Mouse (Mus musculus) ES-Bruce4 (cell line): ENCODE measurements around the gene Dnajb12. TPM values are rescaled to one million over a fixed set of nuclear protein-coding genes. Genes with fewer than 3 reads are reported as not detected.

Experiments
- H3K27ac ChIP-seq: 2 replicates; pipeline ENCODE4 v1.5.1; 2012; ENCODE audit warnings: low read length, inconsistent platforms; ENCODE audit not compliant: insufficient read depth
- H3K27me3 ChIP-seq: 2 replicates; pipeline ENCODE4 v1.6.1; 2012; ENCODE audit warnings: mild to moderate bottlenecking, low read length, inconsistent platforms; ENCODE audit not compliant: control insufficient read depth, poor library complexity, insufficient read depth, severe bottlenecking
- H3K36me3 ChIP-seq: 2 replicates; pipeline ENCODE4 v1.6.1; 2012; ENCODE audit warnings: inconsistent platforms, mild to moderate bottlenecking, low read length, moderate library complexity; ENCODE audit not compliant: control insufficient read depth, poor library complexity, insufficient read depth, severe bottlenecking
- H3K4me1 ChIP-seq: one replicate; pipeline ENCODE4 v1.8.1; 2011; ENCODE audit warnings: low read length; ENCODE audit not compliant: control insufficient read depth, insufficient read depth
- H3K4me3 ChIP-seq: 2 replicates; pipeline ENCODE4 v1.5.1; 2011; ENCODE audit warnings: low read depth, mild to moderate bottlenecking, low read length
- H3K9ac ChIP-seq: 2 replicates; pipeline ENCODE4 v1.6.1; 2012; ENCODE audit warnings: low read depth, mild to moderate bottlenecking, inconsistent platforms; ENCODE audit not compliant: poor library complexity, severe bottlenecking
- H3K9me3 ChIP-seq: replicated peaks from 2 replicates; pipeline ENCODE4 v1.6.1; 2012; ENCODE audit warnings: mild to moderate bottlenecking, low read length, inconsistent platforms; ENCODE audit not compliant: control insufficient read depth, poor library complexity, insufficient read depth, severe bottlenecking
- CTCF ChIP-seq: IDR thresholded peaks from one replicate; pipeline ENCODE4 v1.8.1; 2011; ENCODE audit warnings: low read depth, low read length
- EP300 ChIP-seq: IDR thresholded peaks from 2 replicates; pipeline ENCODE4 v1.6.1; 2011; ENCODE audit warnings: low read depth, low read length; ENCODE audit not compliant: insufficient read depth
- POLR2A ChIP-seq: IDR thresholded peaks from one replicate; pipeline ENCODE4 v1.8.1; 2011; ENCODE audit warnings: low read length; ENCODE audit not compliant: insufficient read depth
- polyA plus RNA-seq: library from polyadenylated mRNA; stranded (reverse); fragments of >200 nt; gene quantifications from 2 replicates; pipeline ENCODE4 v1.2.4, GENCODE M21; 2011; ENCODE audit warnings: low read depth; ENCODE audit not compliant: missing spikeins, insufficient read depth, insufficient read length

The Dnajb12 gene
- polyA plus RNA-seq, 1 experiment, result 29.3 TPM

GRCm38 (mm10) chr10:59907080-59907609, 27.8 kb downstream of the Dnajb12 start:
- Histone ChIP-seq H3K9ac (peak overlapping the region; percentile 39; the same call in 1 of the 2 replicates), H3K9me3 (no peaks in the 10 kb centered on the region), H3K27me3 (no peaks in the 10 kb centered on the region), H3K27ac (peak overlapping the region; percentile 74), H3K36me3 (no peaks in the 10 kb centered on the region), H3K4me1 (peaks cover 13% of the 10 kb centered on the region), H3K4me3 (no peak overlapping the region)
- TF ChIP-seq POLR2A (no peak), CTCF (no peak), EP300 (no peak)

GRCm38 (mm10) chr10:59907695-59908299, 28.4 kb downstream of the Dnajb12 start:
- Histone ChIP-seq H3K27me3 (no peaks in the 10 kb centered on the region), H3K4me1 (peaks cover 7% of the 10 kb centered on the region), H3K27ac (peak overlapping the region; percentile 42), H3K4me3 (no peak overlapping the region), H3K36me3 (no peaks in the 10 kb centered on the region), H3K9me3 (no peaks in the 10 kb centered on the region), H3K9ac (peak overlapping the region; percentile 39; the same call in 1 of the 2 replicates)
- TF ChIP-seq CTCF, result no peak
- peak; percentile 52 for TF ChIP-seq EP300

- peak overlapping the region; percentile 42 for H3K27ac ChIP-seq
- TF ChIP-seq POLR2A (no peak), CTCF (no peak), EP300 (no peak)
- no peaks in the 10 kb centered on the region for H3K27me3 ChIP-seq
- H3K9ac ChIP-seq, result no peak overlapping the region
- no peaks in the 10 kb centered on the region for H3K9me3 ChIP-seq
- peaks cover 7% of the 10 kb centered on the region for H3K4me1 ChIP-seq
- no peaks in the 10 kb centered on the region for H3K36me3 ChIP-seq
- H3K4me3 ChIP-seq, result 0 out of 2 replicates have a peak overlapping the region, but pooled peaks have one; percentile 15
Observed at GRCm38 (mm10) chr10:59908776-59909315, 29.5 kb downstream of the Dnajb12 start.

- Histone ChIP-seq H3K27ac (peak overlapping the region; percentile 80), H3K9ac (0 out of 2 replicates have a peak overlapping the region, but pooled peaks have one; percentile 3), H3K9me3 (no peaks in the 10 kb centered on the region), H3K4me3 (peak overlapping the region; percentile 73), H3K27me3 (no peaks in the 10 kb centered on the region), H3K36me3 (no peaks in the 10 kb centered on the region), H3K4me1 (peaks cover 7% of the 10 kb centered on the region)
- TF ChIP-seq POLR2A (no peak), EP300 (no peak), CTCF (no peak)
Observed at GRCm38 (mm10) chr10:59909357-59909847, 30.0 kb downstream of the Dnajb12 start.

- Histone ChIP-seq H3K9ac (peak overlapping the region; percentile 20), H3K4me1 (peaks cover 15% of the 10 kb centered on the region), H3K4me3 (peak overlapping the region; percentile 16)
Observed at GRCm38 (mm10) chr10:59911091-59911490, 31.7 kb downstream of the Dnajb12 start.

More at GRCm38 (mm10) chr10:59911091-59911490, 31.7 kb downstream of the Dnajb12 start:
- no peak for TF ChIP-seq POLR2A
- TF ChIP-seq EP300, result no peak
- TF ChIP-seq CTCF, result no peak
- Histone ChIP-seq H3K9me3 (no peaks in the 10 kb centered on the region), H3K27me3 (no peaks in the 10 kb centered on the region), H3K36me3 (no peaks in the 10 kb centered on the region), H3K27ac (no peak overlapping the region)
